Comparison of ENCODE assay signal across 20 mouse cellular contexts in genomic region chr4:86726141-86726540, GRCm38 (mm10). TPM values are rescaled to one million over a fixed set of nuclear protein-coding genes. Genes with fewer than 3 reads are reported as not detected.
A peak's percentile ranks its signal among the peaks of the same experiment; 100 is the strongest.
DNase-seq lines count a peak whose midpoint lies in the region.
"Had no signal": no experiment of that assay in that cellular context is flagged by ENCODE, and none has a peak within 500 bp of the region (broad histone marks: within the 10 kb centered on the region; RNA-seq: fewer than 3 reads in every experiment).

No protein-coding gene starts in this region.

- peak; percentile 64 for DNase-seq in ES-CJ7 (ENCODE audit: low read depth, low spot score)
- DNase-seq in R1 (ENCODE audit: low read depth, low spot score) = peak; percentile 78
- DNase-seq in ZHBTc4 (ENCODE audit: low read depth, low spot score) = peak; percentile 60
- DNase-seq in c-Kit-positive CD71-positive TER-119-positive erythroid progenitor cells, embryonic 14.5 days (ENCODE audit: low spot score) = no peak
- no peak for DNase-seq in thymus, postnatal 4 days
- no peak for DNase-seq in gastrocnemius, postnatal 14 days
- DNase-seq: adrenal gland, adult 2 months; adrenal gland, adult 8-10 months; adrenal gland, postnatal 10 days; adrenal gland, postnatal 14 days; adrenal gland, postnatal 25 days; adrenal gland, postnatal 36 days; B cell, adult 2 months; cerebellum, adult 11 months; cerebellum, adult 11-12 months; cerebellum, adult 18-20 months; cerebellum, adult 2 months; cerebellum, adult 8-10 months; cerebellum, adult 9-10 months; cerebellum, adult 9-11 months had no signal

- intact Hi-C loops in gastrocnemius, postnatal 14 days (cut with DNase I; ENCODE audit: low total_unique reads) = no loop called here

RNA-seq across cellular contexts. Expression of gene Dennd4c, which starts 22.2 kb away (rescaled TPM):
- 10 to 100 TPM; 16.5 to 18.4 TPM for total RNA-seq in gastrocnemius, postnatal 14 days (2021)

RNA-seq across cellular contexts. Expression of gene Plin2, which starts 56.3 kb away (rescaled TPM):
- 10 to 100 TPM; 56.6 to 69.7 TPM for total RNA-seq in gastrocnemius, postnatal 14 days (2021)

Comparison
In these comparisons a context has a peak if more than half of its experiments do, and no peak if none do; other contexts are left out.
1. DNase-seq: peak in ES-CJ7 (single experiment), R1 (single experiment) and ZHBTc4 (single experiment); none in c-Kit-positive CD71-positive TER-119-positive erythroid progenitor cells, embryonic 14.5 days (single experiment), thymus, postnatal 4 days (single experiment) and gastrocnemius, postnatal 14 days (single experiment).